Mouse (Mus musculus): ENCODE data around the gene Btbd8.

Btbd8 gene

GRCm38 (mm10) chr5:107518602-107519001, 80.8 kb downstream of the Btbd8 start:
- no peak for DNase-seq (ENCODE audit: extremely low spot score)

- DNase-seq (ENCODE audit: extremely low spot score), result no peak
Measured at GRCm38 (mm10) chr5:107521386-107521785, 83.6 kb downstream of the Btbd8 start.

- DNase-seq (ENCODE audit: extremely low spot score), result no peak
Measured at GRCm38 (mm10) chr5:107521897-107522296, 84.1 kb downstream of the Btbd8 start.

GRCm38 (mm10) chr5:107524281-107524680, 86.5 kb downstream of the Btbd8 start:
- no peak for DNase-seq (ENCODE audit: extremely low spot score)

GRCm38 (mm10) chr5:107528856-107529255, 91.1 kb downstream of the Btbd8 start:
- no peak for DNase-seq (ENCODE audit: extremely low spot score)

- DNase-seq (ENCODE audit: extremely low spot score), result no peak
Measured at GRCm38 (mm10) chr5:107533590-107533989, 95.8 kb downstream of the Btbd8 start.

GRCm38 (mm10) chr5:107534581-107534980, 96.8 kb downstream of the Btbd8 start, which contains the start of gene 1700028K03Rik:
1700028K03Rik (plus strand) TSS chr5:107534709.
- DNase-seq (ENCODE audit: extremely low spot score), result no peak

- no peak for DNase-seq (ENCODE audit: extremely low spot score)
Measured at GRCm38 (mm10) chr5:107541696-107542095, 103.9 kb downstream of the Btbd8 start.

GRCm38 (mm10) chr5:107545927-107546326, 108.1 kb downstream of the Btbd8 start:
- no peak for DNase-seq (ENCODE audit: extremely low spot score)

- no peak for DNase-seq (ENCODE audit: extremely low spot score)
Measured at GRCm38 (mm10) chr5:107547955-107548354, 110.2 kb downstream of the Btbd8 start.

- DNase-seq (ENCODE audit: extremely low spot score), result no peak
Measured at GRCm38 (mm10) chr5:107548444-107548843, 110.6 kb downstream of the Btbd8 start.

- DNase-seq (ENCODE audit: extremely low spot score), result no peak
Measured at GRCm38 (mm10) chr5:107554336-107554735, 116.5 kb downstream of the Btbd8 start.

GRCm38 (mm10) chr5:107556969-107557368, 119.2 kb downstream of the Btbd8 start:
- DNase-seq (ENCODE audit: extremely low spot score), result no peak

Data from embryo, embryonic 9.5 days (tissue).